Mouse (Mus musculus): Measurements from ENCODE around the gene Plcb4. TPM values are rescaled to one million over a fixed set of nuclear protein-coding genes. Genes with fewer than 3 reads are reported as not detected.
"Not testable (repeated sequence)": the region's sequence is repeated elsewhere in the genome, so short reads cannot be mapped to it uniquely, and the experiment has no call there.

The Plcb4 gene
- total RNA-seq, 2 experiments from 2014 or later = 45.4 to 54.8 TPM

DNA sequence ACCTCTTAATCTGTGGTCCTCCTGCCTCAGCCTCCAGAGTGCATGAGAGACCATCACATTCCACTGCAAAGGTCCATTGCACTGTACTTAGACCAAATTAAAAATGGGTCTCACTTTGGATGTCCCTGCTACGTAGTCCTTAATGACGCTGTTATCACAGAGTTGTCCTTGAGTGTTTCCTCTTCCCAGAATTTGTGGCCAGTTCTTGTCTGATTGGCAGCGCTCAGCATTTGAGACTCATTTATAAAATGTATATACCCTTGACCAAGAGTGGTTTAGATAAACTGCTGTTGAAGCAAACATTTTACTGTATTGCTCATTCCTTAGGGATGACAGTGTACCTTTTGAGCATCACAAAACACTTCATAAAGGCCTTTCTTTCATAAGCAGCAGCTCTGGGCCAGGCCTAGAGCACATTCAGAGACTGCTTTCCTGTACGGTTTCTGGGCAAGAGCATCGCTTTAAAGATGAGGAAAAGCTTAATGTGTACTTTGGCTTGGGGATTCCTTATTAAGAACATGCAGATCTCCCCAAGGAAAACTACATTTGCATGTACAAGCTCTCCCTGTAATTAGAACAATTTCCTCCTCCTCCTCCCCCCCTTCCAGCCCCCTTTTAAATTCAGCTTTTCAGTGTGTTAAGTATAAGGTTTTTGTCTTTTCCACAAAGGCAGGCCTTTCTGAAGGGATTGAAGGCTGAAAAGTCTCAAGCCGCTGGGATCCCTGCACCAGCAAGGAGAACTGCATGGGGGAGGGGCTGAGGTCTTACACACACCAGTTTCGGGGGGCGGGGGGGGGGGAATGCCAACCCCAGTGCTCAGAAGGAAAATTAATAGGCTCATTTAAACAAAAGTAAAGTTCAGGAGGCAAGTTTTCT, 52.5 kb downstream of the Plcb4 start:
- intact Hi-C loops (cut with DNase I) = no loop called here
- DNase-seq (ENCODE audit: low spot score in 2 of 2) = peak in 1 of 2 experiments; percentile 17

DNA sequence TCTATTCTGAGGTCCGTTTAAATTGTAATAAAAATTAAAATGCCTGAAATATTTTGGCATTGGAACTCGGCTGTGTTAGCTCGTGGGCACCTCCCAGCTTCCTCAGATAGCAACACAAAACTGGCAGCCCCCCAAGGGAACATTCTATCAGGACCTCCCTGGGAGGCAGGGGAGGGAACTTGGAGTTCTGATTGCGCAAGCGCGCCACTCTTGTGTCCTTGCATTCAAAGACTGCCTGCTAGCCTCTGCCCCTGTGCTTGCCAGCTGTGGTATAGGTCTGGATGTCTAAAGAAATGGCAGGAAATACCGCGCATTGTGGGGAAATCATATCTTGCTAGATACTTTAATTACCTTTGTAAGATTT, 53.1 kb downstream of the Plcb4 start:
- peak; percentile 29 to 51 for DNase-seq (ENCODE audit: low spot score in 2 of 2)
- intact Hi-C loops (cut with DNase I) = no loop called here

DNA sequence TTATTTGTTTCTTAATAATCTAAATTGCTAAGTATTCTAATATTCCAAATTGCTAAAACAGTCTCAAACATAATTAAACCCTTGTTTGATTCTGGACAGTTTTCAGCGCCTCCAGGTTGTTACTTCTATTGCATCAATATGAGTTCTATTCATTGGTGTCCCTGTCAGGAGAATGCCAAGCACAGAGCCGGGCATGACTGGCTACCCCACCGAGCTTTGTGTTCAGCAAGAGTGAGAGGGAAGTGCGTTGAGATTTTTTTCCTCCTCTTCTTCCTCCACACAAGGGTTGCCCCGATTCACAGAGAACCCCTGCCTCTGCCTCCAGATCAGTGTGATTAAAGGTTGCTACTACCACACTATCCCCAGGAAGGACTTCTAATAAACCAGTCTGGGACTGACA, 53.5 kb downstream of the Plcb4 start:
- no peak for DNase-seq (ENCODE audit: low spot score in 2 of 2)
- intact Hi-C loops (cut with DNase I) = no loop called here

DNA sequence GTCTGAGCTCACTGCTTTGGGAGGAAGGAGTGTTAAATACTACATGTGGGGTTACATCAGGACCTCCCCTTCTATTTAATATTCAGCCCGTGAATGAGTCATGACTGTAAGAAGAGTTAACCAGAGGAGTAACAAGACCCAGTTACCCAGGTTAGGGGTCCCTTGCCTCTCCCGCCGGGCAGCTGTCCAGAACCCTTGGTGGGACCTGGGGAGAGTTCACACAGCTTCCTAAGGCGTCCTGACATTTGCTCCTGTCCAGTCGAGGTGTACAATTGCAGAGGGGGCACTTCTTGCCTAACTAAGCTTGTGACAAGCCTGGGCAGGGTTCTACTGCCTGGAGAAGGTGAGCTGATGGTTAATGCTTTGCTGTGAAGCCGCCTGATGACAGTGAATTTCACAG, 54.1 kb downstream of the Plcb4 start:
- intact Hi-C loops (cut with DNase I) = no loop called here
- DNase-seq (ENCODE audit: low spot score in 2 of 2) = no peak

DNA sequence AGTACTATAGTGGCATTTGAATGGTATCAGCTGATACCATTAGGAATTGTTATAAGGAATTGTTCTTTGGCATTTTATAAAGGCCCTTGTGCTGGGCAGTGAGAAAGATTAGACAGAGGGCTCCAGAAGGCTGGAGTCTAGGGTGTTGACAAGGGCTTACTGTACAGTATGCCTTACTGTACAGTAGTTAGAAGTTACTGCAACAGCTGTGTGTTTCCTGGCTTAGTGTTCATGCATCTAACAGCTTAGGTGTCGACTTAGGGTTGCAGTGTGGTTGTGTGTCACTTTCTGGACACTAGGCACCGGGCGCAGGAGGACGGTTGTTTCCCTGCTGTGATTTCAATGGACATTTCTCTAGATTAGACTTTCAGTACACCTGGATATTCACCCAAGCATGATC, 57.4 kb downstream of the Plcb4 start:
- intact Hi-C loops (cut with DNase I) = no loop called here
- DNase-seq (ENCODE audit: low spot score in 2 of 2) = no peak

DNA sequence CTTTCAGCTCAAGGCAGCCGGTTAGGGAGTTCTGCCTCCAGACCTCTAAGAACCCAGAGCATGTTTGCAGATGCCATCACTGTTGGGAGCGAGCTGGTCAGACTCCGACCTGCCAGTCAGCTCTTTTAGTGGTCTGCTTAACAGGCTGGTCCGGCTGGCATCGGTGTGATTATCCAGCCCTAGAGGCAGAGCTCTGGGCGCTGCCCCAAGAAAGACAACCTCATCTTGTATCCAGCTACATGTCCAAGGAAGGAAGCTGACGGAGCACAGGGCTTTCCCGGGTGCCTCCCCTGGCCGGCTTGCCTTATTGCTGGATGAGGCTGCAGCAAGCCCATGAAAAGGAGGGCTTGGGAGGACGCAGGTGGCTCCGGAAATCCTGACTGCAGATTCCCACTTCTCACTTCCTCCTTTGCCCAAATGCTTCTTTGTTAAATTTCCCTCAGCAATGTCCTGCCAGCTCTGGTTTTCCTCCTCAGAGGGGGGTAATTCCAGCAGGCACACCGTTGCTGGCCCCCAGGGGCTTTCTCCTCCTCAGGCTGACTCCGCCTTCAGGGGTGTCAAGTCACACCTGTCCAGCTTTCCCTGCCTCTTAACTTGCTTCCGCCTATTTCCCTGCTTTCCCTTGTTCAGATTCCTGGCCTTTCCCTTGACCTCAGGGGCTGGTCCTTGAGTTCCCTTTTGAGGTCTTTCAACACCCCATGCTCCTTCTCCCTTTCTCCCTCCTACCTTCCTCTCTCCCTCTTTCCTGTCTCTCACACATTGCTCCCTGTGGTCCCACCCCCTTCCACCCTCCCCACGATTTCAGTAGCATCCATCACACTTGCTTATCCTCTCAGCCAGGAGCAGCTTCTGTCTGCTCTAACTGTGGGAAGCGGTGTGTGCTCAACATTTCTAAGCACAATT, 58.7 kb downstream of the Plcb4 start:
- intact Hi-C loops (cut with DNase I) = no loop called here
- DNase-seq (ENCODE audit: low spot score in 2 of 2) = peak; percentile 31 to 38

DNA sequence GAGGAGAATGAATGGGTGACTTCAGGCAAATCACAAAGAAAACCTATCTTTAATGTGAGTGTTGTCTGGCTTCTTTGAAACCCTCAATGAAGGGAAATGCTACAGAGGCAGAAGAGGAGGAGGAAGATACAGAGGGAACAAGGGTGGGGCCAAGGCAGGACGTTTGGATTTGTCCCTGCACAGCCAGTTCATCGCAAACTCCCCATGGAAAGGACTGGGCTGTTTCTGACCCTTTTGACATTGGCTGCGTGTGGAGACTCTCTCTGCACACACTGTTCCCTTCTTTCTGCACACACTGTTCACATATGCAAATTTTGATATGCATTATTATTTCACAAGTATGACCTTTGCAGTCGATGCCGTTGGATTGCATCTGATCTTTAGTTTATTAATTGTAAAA, 63.3 kb downstream of the Plcb4 start:
- no peak for DNase-seq (ENCODE audit: low spot score in 2 of 2)
- intact Hi-C loops (cut with DNase I) = no loop called here

DNA sequence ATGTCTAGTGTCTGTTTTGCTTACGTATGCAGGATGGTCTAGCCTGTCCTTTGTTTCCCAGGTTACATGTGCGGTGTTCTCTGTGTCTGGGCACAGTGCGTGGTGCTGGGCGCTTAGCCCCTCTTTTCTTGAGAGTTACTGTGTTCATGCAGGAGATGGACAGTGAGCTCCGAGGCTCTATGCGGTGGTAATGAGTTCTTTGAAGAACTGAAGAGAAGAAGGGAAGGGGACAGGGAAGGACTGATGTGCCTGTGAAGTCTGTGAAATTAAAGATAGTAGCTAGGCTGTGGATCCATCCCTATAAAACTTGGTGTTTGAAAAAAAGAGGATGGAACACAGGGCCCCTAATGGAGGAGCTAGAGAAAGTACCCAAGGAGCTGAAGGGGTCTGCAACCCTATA, 64.6 kb downstream of the Plcb4 start:
- intact Hi-C loops (cut with DNase I) = no loop called here

DNA sequence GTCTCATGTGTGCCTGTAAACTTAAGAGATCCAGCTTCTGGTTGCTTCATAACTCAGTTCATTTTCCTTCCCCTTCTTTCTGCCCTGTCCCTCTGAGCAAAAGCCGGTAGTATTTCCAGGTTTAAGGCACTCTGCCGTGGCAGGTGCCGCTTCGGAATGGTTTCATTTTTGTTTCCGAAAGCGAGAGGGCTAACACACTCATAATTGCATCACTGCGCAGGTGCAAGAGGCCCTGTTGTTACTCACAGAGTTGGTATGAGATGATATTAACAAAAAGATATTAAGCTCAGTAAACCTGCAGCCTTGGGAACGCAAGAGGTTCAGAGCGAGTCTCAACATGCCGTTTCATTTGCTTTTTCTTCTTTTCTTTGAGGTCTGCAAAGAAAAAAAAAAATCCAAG, 65.7 kb downstream of the Plcb4 start:
- DNase-seq (ENCODE audit: low spot score in 2 of 2) = no peak
- intact Hi-C loops (cut with DNase I) = no loop called here

More for the DNA sequence above, 64.6 kb downstream of the Plcb4 start:
- DNase-seq (ENCODE audit: low spot score in 2 of 2) = no peak

DNA sequence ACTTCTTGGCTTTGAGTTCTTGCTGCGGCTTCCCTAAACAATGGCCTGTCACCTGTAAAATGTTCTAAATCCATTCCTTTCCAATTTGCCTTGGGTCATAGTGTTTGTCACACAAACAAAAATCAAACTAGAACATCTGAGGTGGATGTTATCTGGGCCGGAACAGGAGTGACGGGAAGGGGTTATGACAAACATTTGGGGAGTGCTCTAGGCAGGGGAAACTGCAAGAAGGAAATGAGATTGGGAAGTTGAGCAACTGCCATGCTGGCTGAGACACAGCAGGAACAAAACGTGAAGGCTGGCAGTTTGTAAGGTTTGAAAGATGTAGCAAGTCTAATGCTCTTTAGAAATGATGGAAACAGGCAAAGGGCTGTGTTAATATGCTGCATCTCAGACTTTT, 66.6 kb downstream of the Plcb4 start:
- no peak for DNase-seq (ENCODE audit: low spot score in 2 of 2)
- intact Hi-C loops (cut with DNase I) = no loop called here

DNA sequence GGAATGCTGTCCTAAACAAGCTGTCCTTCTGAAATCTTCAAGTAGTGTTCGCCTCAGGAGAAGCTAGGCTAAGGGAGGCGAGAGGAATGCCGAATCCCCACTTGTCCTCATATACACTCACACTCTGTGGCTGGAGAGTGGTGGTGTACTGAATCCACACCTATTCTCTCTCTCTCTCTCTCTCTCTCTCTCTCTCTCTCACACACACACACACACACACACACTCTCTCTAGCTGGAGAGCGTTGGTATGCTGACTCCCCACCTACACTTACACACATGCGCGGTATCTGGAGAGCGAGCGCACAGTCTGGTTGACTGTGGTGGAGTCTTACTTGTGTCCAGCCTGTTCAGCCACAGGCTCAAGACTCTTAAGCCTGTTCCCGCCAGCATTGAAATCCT, 68.3 kb downstream of the Plcb4 start:
- no peak for DNase-seq (ENCODE audit: low spot score in 2 of 2)
- intact Hi-C loops (cut with DNase I) = no loop called here

DNA sequence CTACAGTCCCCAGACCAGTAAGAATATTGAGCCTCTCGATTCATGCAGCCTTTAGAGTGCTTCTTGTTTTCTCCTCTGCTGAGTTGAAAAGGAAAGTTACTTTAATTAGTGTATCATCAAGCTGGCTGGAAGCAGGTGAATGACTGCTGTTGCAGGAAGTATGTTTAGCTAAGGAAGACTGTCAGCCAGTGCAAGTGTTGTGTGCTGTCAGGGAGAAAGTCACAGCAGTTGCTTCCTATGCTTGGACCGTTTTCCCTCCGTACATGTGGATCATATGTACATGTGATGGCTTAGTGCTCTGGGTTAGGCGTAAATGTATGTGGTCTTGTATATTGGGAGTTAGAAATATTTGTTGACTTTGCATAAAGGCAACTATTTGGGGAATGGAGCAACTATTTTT, 69.1 kb downstream of the Plcb4 start:
- no peak for DNase-seq (ENCODE audit: low spot score in 2 of 2)
- intact Hi-C loops (cut with DNase I) = no loop called here

DNA sequence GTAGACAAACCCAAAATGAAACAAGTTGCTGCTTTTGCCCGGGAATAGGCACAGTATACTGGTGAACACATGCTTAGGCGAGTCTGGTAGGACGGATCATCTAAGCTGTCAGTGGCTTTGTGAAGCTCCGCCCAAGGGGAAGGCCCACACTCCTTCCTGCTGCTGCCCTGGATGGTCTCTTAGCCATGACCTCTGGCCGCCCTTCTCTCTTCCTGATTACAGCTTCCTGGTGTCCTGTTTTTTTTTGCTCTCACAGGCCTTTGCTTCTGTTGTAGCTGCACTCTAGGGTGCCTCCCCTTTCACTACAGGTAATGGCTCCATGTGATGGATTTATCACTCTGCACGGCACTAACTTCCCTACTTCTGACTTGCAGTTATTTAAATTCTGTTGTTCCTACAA, 72.8 kb downstream of the Plcb4 start:
- intact Hi-C loops (cut with DNase I) = no loop called here
- DNase-seq (ENCODE audit: low spot score in 2 of 2) = no peak

DNA sequence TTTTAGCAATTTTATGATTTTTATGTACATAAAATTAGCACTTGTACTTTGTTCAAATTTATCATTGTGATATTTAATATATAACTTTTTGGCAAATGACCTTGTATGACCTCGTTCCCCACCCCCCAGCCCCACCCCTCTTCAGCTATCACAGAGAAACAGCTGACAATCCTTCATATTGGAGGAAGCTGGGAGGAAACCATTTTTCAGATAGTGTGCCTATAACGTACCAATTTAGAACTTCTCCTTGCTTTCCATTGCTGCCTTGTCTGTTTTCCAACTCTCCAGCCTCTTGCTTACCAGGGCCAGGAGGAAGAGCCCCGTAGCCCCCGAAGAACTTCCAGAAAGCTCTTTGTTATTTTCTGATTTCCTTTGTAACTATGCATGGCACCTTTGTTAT, 73.8 kb downstream of the Plcb4 start:
- intact Hi-C loops (cut with DNase I) = no loop called here
- no peak for DNase-seq (ENCODE audit: low spot score in 2 of 2)

DNA sequence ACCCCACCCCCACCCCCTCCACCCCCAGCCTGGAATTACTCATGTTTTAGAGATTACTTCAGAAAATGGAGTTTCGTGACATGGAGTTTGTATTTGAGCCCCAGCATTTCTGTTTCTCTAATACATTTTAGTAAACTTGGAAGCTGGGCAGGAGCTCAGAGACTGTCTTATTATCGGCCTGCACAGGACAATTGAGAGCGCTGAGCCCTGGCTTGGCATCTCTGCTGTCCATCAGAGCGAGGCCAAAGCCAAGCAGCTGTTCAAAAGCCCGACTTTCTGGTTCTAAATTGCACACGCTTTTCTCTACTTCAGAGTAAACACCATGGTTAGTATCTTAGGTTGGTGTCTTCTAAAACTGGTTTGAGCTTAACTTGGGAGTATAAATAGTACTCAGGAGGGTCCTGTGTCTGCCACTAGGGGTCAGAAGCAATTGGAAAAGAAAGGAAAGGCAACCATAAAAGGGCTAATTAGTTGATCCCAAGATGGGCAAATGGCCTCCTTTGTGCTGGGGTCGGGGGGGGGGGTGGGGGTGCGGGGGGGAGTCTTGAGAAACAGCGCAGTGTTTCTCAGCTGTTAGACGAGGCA, 75.2 kb downstream of the Plcb4 start:
- intact Hi-C loops (cut with DNase I) = no loop called here
- DNase-seq (ENCODE audit: low spot score in 2 of 2) = no peak

DNA sequence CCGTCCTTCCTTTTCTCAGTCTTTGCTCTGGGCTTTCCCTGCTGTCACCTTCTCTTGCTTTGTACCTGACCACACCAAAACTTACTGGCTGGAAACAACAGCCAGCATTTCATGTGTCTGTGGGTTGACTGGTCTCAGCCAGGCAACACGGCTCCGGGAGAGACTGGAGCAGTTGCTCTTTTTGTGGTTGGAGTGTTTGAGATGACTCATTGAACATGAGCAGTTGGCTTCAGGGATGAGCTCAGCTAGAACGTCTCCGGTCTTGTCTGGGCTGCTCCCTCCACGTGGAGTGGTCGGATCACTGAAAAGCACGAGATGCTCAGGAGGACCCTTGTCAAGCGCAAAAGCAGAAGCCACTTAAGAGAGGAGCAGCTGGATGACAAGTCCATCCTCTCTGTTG, 78.7 kb downstream of the Plcb4 start:
- DNase-seq (ENCODE audit: low spot score in 2 of 2) = no peak
- intact Hi-C loops (cut with DNase I) = no loop called here

DNA sequence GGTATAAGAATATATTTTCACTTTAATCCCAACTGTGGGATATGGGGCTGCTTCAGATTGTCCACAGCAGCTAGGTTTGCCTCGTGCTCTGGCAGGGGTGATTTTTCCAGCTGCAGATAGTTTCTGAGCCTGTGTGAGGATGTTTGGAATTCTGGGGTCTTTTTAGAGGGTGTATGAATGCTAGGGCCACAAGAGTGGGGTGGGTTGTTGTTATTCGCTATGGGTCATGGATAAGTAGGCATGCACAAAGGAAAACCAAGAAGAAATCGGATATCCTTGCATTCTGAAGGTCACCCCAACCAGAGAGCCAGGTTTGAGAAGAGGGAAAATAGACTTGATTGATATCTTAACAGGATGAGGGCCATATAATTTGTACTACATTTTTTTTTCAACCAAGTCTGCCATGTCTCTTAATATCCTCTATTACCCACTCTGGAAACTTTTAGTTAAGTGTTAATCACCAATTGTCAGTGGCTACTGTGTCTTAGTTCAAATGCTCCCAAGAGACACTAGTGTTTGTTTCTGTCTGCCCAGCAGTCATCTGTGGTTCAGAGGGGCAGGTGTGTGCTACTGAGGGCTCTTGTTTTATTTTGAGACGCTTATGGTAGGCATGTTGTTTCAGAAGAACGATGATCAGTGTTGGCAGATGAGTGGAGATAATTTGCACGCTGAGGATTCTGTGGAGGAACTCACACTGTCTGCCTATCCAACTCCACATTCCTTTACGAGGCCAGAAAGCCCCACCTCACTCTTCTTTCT, 79.4 kb downstream of the Plcb4 start:
- DNase-seq (ENCODE audit: low spot score in 2 of 2); intact Hi-C loops (cut with DNase I): not testable (repeated sequence)

DNA sequence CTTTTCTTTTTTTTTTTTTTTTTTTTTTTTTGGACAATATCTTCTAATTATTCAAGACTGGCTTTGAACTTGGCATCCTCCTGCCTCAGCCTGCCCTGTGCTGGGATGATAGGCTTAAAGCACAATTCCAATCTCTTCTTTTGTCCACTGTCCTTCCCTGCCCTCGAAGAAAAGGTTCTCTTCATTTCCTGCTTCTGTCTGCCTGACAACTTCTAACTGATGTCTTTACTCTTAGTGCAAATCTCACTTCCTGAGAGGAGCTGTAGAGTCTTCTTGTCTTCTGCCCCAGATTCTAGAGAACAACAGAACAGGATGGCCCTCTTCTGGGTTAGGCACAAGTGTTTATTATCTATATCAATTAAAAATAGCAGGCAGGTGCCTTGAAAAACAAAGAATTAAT, 80.1 kb downstream of the Plcb4 start:
- DNase-seq (ENCODE audit: low spot score in 2 of 2) = no peak
- intact Hi-C loops (cut with DNase I) = no loop called here

DNA sequence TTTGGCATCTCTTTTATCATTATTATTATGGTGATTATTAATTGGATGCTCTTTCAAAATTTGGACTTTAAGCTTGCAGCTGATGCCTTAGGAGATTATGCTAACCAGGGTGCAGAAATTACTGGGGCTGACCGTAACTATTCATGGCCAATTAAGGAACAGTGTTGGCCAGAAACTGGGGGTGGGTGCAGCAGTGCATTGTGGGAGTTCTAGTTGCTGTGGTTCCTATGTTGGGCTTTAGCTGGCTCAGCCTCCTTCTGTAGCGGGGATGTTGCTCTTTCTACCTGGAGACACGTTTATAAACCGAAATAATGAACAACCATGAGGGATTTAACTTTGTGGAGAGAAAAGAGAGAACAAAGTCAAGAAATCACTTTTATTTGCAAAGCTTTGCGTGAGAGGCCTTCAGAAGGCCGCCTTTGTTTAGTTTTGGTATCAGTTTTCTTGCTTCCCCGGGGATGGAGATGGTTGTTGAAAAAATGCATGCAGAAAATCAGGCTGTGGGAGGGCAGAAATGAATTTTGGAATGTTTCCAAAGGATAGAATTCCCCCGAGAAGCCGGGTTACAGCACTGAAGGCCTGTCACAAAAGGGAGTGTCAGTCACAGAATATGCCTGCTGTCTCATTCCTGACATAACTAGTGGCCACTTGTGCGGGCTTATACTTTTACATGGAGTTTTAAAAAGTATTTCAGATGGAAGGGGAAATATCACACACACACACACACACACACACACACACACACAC, 84.3 kb downstream of the Plcb4 start:
- no peak for DNase-seq (ENCODE audit: low spot score in 2 of 2)
- intact Hi-C loops (cut with DNase I) = loop anchor here (10.0 kb wide), 1 partner anchor 182 kb away; no protein-coding TSS in a partner anchor

Measured in left cerebral cortex, postnatal 14 days (tissue).